Mouse (Mus musculus) liver, embryonic 15.5 days (tissue): ENCODE measurements around the gene Dab2ip. TPM values are rescaled to one million over a fixed set of nuclear protein-coding genes. Genes with fewer than 3 reads are reported as not detected.
A peak's percentile ranks its signal among the peaks of the same experiment; 100 is the strongest.

Experiments
- ATAC-seq: fragments of 200-750 bp; cut with Nextera tagmentation; 2 replicates; pipeline ENCODE4 v1.8.0; 2017; ENCODE audit warnings: moderate number of reproducible peaks, mild to moderate bottlenecking, moderate library complexity; ENCODE audit not compliant: insufficient read depth
- H3K27ac ChIP-seq: fragments of 300-500 bp; sonication (generic); replicated peaks from 2 replicates; pipeline ENCODE4 v1.5.1; 2015; ENCODE audit warnings: mild to moderate bottlenecking, inconsistent platforms
- H3K27me3 ChIP-seq: fragments of 300-500 bp; sonication (generic); 2 replicates; pipeline ENCODE4 v1.6.1; 2015; ENCODE audit warnings: mild to moderate bottlenecking, inconsistent platforms
- H3K36me3 ChIP-seq: fragments of 300-500 bp; sonication (generic); replicated peaks from 2 replicates; pipeline ENCODE4 v1.6.1; 2015; ENCODE audit warnings: moderate library complexity, mild to moderate bottlenecking, inconsistent platforms
- H3K4me1 ChIP-seq: fragments of 300-500 bp; sonication (generic); replicated peaks from 2 replicates; pipeline ENCODE4 v1.6.1; 2015; ENCODE audit warnings: inconsistent platforms
- H3K4me2 ChIP-seq: fragments of 300-500 bp; sonication (generic); 2 replicates; pipeline ENCODE4 v1.6.1; 2015; ENCODE audit warnings: moderate library complexity, mild to moderate bottlenecking, inconsistent platforms
- H3K4me3 ChIP-seq: fragments of 300-500 bp; sonication (generic); replicated peaks from 2 replicates; pipeline ENCODE4 v1.5.1; 2015; ENCODE audit warnings: mild to moderate bottlenecking, inconsistent platforms
- H3K9ac ChIP-seq: fragments of 300-500 bp; sonication (generic); 2 replicates; pipeline ENCODE4 v1.6.1; 2015; ENCODE audit warnings: moderate library complexity, mild to moderate bottlenecking, inconsistent platforms
- H3K9me3 ChIP-seq: fragments of 300-500 bp; sonication (generic); replicated peaks from 2 replicates; pipeline ENCODE4 v1.6.1; 2016; ENCODE audit warnings: inconsistent platforms
- WGBS: fragments of 180-500 bp; shearing (Covaris S2); methylation state at CpG from one replicate; pipeline ENCODE4 v1.1.7; 2015; ENCODE audit warnings: mixed read lengths; ENCODE audit not compliant: insufficient replicate concordance; 5-methylcytosine and 5-hydroxymethylcytosine counted together
- polyA plus RNA-seq: library from polyadenylated mRNA; unstranded; fragments of >200 nt; fragmentation: Nextera tagmentation; extraction: Ambion mirVana; gene quantifications from 2 replicates; pipeline ENCODE4 v1.2.1, GENCODE M21; 2015

Dab2ip gene
- polyA plus RNA-seq, 1 experiment from 2014 or later = 7.7 TPM

GRCm38 (mm10) chr2:35719230-35720005 lies 161.4 kb downstream of the Dab2ip start:
- no peak overlapping the region for H3K27ac ChIP-seq
- no peak overlapping the region for H3K4me2 ChIP-seq
- no peak for ATAC-seq
- WGBS = 77% methylated on average over 12 of the region's 12 CpGs
- no peaks in the 10 kb centered on the region for H3K9me3 ChIP-seq
- 0 out of 2 replicates have a peak, but pooled peaks cover 4% of the 10 kb centered on the region for H3K4me1 ChIP-seq
- no peak overlapping the region for H3K4me3 ChIP-seq
- H3K9ac ChIP-seq = no peak overlapping the region
- H3K36me3 ChIP-seq = peaks cover 30% of the 10 kb centered on the region; the same call in 1 of the 2 replicates
- H3K27me3 ChIP-seq = no peaks in the 10 kb centered on the region

DNA sequence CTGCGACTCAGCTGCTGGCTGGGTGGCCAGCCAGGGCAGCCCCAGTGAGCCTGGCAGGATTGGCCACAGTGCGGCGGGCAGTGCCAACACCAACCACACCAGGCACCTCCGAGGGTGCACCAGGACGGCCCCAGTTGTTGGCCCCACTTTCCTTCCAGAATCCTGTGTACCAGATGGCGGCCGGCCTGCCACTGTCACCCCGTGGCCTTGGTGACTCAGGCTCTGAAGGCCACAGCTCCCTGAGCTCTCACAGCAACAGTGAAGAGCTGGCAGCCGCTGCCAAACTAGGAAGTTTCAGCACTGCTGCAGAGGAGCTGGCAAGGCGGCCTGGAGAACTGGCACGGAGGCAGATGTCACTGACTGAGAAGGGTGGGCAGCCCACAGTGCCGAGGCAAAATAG lies 162.0 kb downstream of the Dab2ip start:
- no peaks in the 10 kb centered on the region for H3K27me3 ChIP-seq
- WGBS = 72% methylated on average over 12 of the region's 12 CpGs
- H3K4me1 ChIP-seq = 0 out of 2 replicates have a peak, but pooled peaks cover 4% of the 10 kb centered on the region
- ATAC-seq = no peak
- no peak overlapping the region for H3K4me3 ChIP-seq
- H3K36me3 ChIP-seq = peaks cover 30% of the 10 kb centered on the region; the same call in 1 of the 2 replicates
- H3K9me3 ChIP-seq = no peaks in the 10 kb centered on the region
- H3K4me2 ChIP-seq = no peak overlapping the region
- H3K27ac ChIP-seq = no peak overlapping the region
- no peak overlapping the region for H3K9ac ChIP-seq

DNA sequence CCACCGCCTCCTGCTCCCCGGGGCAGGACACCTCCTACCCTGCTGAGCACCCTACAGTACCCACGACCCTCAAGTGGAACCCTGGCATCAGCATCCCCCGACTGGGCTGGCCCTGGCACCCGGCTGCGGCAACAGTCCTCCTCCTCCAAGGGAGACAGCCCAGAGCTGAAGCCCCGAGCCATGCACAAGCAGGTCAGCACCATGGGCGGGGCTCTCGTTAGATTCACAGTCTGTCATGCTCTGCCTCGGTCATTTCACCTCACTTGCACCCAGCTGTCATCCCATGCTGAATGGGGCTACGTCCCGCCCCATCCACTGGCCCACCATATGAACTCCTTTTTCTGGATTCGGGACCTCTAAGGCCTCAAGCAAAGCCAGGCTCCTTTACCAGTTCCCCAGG lies 162.5 kb downstream of the Dab2ip start:
- Histone ChIP-seq H3K4me1 (0 out of 2 replicates have a peak, but pooled peaks cover 4% of the 10 kb centered on the region), H3K27me3 (no peaks in the 10 kb centered on the region), H3K9me3 (no peaks in the 10 kb centered on the region), H3K4me2 (no peak overlapping the region), H3K9ac (no peak overlapping the region), H3K27ac (no peak overlapping the region), H3K36me3 (peaks cover 30% of the 10 kb centered on the region; the same call in 1 of the 2 replicates), H3K4me3 (no peak overlapping the region)
- WGBS = 78% methylated on average over 13 of the region's 13 CpGs
- ATAC-seq = no peak

DNA sequence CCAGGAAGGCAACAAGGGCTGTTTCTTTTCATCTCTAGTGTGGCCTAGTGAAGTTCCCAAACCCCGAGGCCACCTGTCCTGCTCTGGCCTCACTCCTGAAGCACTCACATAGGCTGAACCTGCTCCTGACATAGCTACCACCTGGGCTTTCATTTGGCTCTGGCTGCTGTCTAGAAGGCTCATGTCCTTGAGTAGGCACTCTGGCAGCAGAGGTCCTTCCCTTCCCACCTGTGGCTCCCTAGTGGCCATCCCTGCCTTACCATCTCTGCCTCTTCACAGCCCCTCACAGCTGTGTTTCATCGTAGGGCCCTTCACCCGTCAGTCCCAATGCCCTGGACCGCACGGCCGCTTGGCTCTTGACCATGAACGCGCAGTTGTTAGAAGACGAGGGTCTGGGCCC lies 162.9 kb downstream of the Dab2ip start:
- Histone ChIP-seq H3K27ac (no peak overlapping the region), H3K4me1 (0 out of 2 replicates have a peak, but pooled peaks cover 2% of the 10 kb centered on the region), H3K9me3 (no peaks in the 10 kb centered on the region), H3K9ac (no peak overlapping the region), H3K27me3 (no peaks in the 10 kb centered on the region), H3K36me3 (peaks cover 30% of the 10 kb centered on the region; the same call in 1 of the 2 replicates), H3K4me2 (no peak overlapping the region), H3K4me3 (no peak overlapping the region)
- 82% methylated on average over 9 of the region's 9 CpGs for WGBS
- ATAC-seq = no peak

DNA sequence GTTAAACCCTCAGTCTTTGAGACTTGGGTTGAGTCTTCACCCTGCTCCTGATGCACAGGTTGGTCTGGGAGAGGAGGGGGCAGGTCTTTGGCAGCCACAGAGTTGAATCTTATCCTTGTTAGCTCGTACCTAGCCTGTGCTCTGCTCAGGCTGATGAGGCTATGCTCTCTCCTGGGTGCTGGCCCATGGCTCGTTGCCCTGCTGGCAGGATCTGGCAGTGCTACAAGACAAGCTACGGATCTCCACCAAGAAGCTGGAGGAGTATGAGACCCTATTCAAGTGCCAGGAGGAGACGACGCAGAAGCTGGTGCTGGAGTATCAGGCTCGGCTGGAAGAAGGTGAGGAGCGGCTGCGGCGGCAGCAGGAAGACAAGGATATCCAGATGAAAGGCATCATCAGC lies 164.8 kb downstream of the Dab2ip start:
- Histone ChIP-seq H3K4me3 (no peak overlapping the region), H3K4me2 (no peak overlapping the region), H3K4me1 (no peaks in the 10 kb centered on the region), H3K27ac (no peak overlapping the region), H3K9me3 (no peaks in the 10 kb centered on the region), H3K36me3 (peaks cover 30% of the 10 kb centered on the region; the same call in 1 of the 2 replicates), H3K9ac (no peak overlapping the region), H3K27me3 (no peaks in the 10 kb centered on the region)
- 79% methylated on average over 9 of the region's 9 CpGs for WGBS
- no peak for ATAC-seq

DNA sequence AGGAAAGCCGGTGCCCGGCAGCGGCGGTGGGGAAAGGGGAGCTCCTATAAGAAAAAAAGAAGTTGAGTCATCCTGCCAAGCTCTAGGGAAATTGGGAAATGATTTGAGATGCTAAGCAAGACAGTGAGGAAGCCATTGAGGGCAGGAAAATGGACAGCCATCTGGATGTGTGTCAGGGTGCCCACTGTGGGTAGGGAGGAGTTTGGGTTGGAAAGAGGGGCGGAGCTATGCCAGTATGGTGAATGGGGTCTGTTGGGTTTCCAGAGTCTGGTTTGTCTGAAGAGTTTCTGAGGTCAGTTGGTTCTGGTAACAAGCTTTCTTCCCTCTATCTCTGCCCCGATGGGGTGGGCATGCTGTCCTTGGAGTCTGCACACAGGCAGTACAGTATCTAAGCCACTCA lies 165.2 kb downstream of the Dab2ip start:
- H3K4me1 ChIP-seq = no peaks in the 10 kb centered on the region; the same call in 1 of the 2 replicates
- 71% methylated on average over 6 of the region's 6 CpGs for WGBS
- H3K36me3 ChIP-seq = peaks cover 30% of the 10 kb centered on the region; the same call in 1 of the 2 replicates
- no peak overlapping the region for H3K4me2 ChIP-seq
- ATAC-seq = no peak
- no peaks in the 10 kb centered on the region for H3K27me3 ChIP-seq
- H3K4me3 ChIP-seq = no peak overlapping the region
- no peak overlapping the region for H3K27ac ChIP-seq
- H3K9ac ChIP-seq = no peak overlapping the region
- no peaks in the 10 kb centered on the region for H3K9me3 ChIP-seq

- Histone ChIP-seq H3K4me2 (no peak overlapping the region), H3K4me3 (no peak overlapping the region), H3K27ac (no peak overlapping the region), H3K36me3 (peaks cover 30% of the 10 kb centered on the region; the same call in 1 of the 2 replicates), H3K27me3 (no peaks in the 10 kb centered on the region), H3K9ac (no peak overlapping the region), H3K9me3 (no peaks in the 10 kb centered on the region), H3K4me1 (peaks cover 3% of the 10 kb centered on the region; the same call in 1 of the 2 replicates)
- no peak for ATAC-seq
- 63% methylated on average over 7 of the region's 7 CpGs for WGBS
Measured at GRCm38 (mm10) chr2:35723691-35724090, 165.6 kb downstream of the Dab2ip start.

GRCm38 (mm10) chr2:35728633-35729032 lies 170.6 kb downstream of the Dab2ip start:
- H3K4me2 ChIP-seq = no peak overlapping the region
- no peak overlapping the region for H3K4me3 ChIP-seq
- no peak for ATAC-seq
- no peak overlapping the region for H3K27ac ChIP-seq
- H3K9me3 ChIP-seq = no peaks in the 10 kb centered on the region
- H3K9ac ChIP-seq = no peak overlapping the region
- 44% methylated on average over 5 of the region's 5 CpGs for WGBS
- 0 out of 2 replicates have a peak, but pooled peaks cover 2% of the 10 kb centered on the region for H3K36me3 ChIP-seq
- H3K4me1 ChIP-seq = peaks cover 20% of the 10 kb centered on the region
- no peaks in the 10 kb centered on the region for H3K27me3 ChIP-seq

DNA sequence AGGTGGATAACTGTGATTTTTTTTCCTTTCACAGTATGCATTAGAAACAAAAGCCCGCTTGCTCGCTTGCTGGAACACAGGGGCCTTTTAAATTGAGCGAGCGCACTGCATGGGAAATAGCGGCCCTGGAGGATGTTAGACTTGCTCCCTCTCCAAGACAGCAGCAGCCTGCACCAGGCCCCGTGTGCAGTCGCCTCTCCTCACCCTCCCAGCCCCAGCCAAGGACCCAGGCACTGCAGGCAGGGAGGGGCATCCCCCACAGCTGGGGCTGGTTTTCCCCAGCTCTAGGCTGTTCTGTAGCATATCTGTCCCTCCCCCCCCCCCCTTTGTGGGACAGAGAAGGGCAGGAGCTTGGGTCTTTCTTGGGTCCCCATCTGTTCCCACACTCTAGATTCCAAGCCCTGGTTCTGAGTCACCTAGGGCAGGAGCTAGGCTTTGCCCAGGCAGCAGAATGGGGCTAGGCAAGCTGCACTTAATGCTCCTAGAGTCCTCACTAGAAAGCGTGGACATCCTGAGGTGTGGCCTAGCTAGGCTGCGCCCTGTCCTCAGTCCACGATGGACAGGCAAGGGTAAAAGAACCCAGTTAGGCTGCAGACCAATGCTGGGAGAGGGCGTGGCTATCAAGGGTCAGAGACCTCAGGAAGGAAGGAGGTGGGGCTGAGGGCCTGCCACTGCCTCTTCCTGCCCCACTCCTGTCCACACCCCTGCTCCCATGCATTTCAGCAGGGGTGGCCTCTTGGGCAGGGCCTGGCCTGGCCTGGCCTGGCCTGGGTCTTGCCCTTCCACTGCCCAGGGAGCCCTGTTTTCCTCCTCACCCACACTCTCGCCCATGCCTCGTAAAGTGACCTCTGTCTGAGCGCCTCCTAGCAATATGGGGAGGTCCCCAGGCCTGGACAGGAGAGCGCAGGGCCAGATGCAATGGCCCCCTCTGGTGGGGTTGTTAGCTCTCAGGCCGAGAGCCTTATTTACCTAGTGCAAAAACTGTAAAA lies 171.3 kb downstream of the Dab2ip start:
- no peak overlapping the region; the same call in 1 of the 2 replicates for H3K27ac ChIP-seq
- no peak overlapping the region for H3K4me3 ChIP-seq
- H3K4me1 ChIP-seq = peaks cover 20% of the 10 kb centered on the region
- H3K36me3 ChIP-seq = no peaks in the 10 kb centered on the region
- no peaks in the 10 kb centered on the region for H3K27me3 ChIP-seq
- 35% methylated on average over 16 of the region's 16 CpGs for WGBS
- peak overlapping the region; percentile 33; the same call in 1 of the 2 replicates for H3K4me2 ChIP-seq
- no peak overlapping the region for H3K9ac ChIP-seq
- peak; percentile 82 for ATAC-seq
- no peaks in the 10 kb centered on the region for H3K9me3 ChIP-seq

- no peak overlapping the region for H3K27ac ChIP-seq
- no peak overlapping the region for H3K4me2 ChIP-seq
- no peaks in the 10 kb centered on the region for H3K27me3 ChIP-seq
- no peak overlapping the region for H3K9ac ChIP-seq
- peaks cover 20% of the 10 kb centered on the region for H3K4me1 ChIP-seq
- ATAC-seq = no peak
- WGBS = 20% methylated on average over 18 of the region's 18 CpGs
- H3K9me3 ChIP-seq = no peaks in the 10 kb centered on the region
- no peak overlapping the region for H3K4me3 ChIP-seq
- no peaks in the 10 kb centered on the region for H3K36me3 ChIP-seq
Measured at GRCm38 (mm10) chr2:35731671-35732449, 173.8 kb downstream of the Dab2ip start.
